Comparison of ENCODE assay signal across 20 mouse cellular contexts in the genomic region with DNA sequence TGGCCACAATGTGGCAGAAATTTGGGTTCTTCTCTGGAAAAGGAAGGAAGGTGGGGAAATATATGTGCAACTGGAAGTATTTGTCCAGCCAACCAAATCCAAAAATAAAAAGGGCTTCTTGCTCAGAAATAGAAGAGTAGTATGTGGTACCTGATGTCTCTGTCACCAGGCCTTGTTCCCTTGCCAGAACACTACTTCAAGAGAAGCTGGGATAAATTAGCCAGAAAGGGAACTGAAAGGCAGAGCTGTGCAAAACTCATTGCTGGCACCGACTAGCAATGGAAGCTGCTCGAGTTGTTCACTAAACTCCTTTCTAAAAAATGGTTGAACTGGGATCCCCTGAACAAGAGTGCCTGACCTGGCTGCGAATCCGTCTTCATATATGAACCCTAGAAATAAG.
DNase-seq lines count a peak whose midpoint lies in the region; ATAC-seq lines count a peak whose summit lies in the region.
"Had no signal": no experiment of that assay in that cellular context is flagged by ENCODE, and none has a peak within 500 bp of the region (broad histone marks: within the 10 kb centered on the region; RNA-seq: fewer than 3 reads in every experiment).

No protein-coding gene starts in this region.

- DNase-seq in cerebellum, adult 9-11 months: peak; percentile 30
- no peak for DNase-seq in cerebellum, adult 11 months
- peak; percentile 28 for DNase-seq in layer of hippocampus, adult 9-11 months
- no peak for DNase-seq in layer of hippocampus, adult 18-20 months (ENCODE audit: low spot score in 2 of 2)
- DNase-seq in brain, adult 2 months (ENCODE audit: low read depth, low spot score): peak; percentile 73
- DNase-seq: adrenal gland, adult 2 months; adrenal gland, postnatal 14 days; B cell, adult 2 months; cerebellum, postnatal 14 days; gastrocnemius, postnatal 25 days; heart, adult 2 months; heart, postnatal 14 days; heart, postnatal 4 days had no signal

- no peak for ATAC-seq in granulocyte monocyte progenitor cell, adult 5-6 weeks (replicated peaks; ENCODE audit: poor library complexity, severe bottlenecking)
- ATAC-seq: forebrain, embryonic 13.5 days; forebrain, embryonic 16.5 days; hindbrain, postnatal 0 days; inflammation-experienced regulatory T-cells, adult 6 months; intestine, embryonic 16.5 days; Patski had no signal

Comparison
In these comparisons a context has a peak if more than half of its experiments do, and no peak if none do; other contexts are left out.
1. DNase-seq: peak in cerebellum, adult 9-11 months (single experiment), layer of hippocampus, adult 9-11 months (single experiment) and brain, adult 2 months (single experiment); none in cerebellum, adult 11 months (single experiment) and layer of hippocampus, adult 18-20 months (0 of 2).